Mouse (Mus musculus) frontal cortex, postnatal 10 days (tissue): ENCODE measurements around the gene Ppp1r37.

Source experiments
- DNase-seq, 2 experiments: peaks; one replicate each; pipeline ENCODE4 v3.0.0; 2022; ENCODE audit warnings: low spot score in 2 of 2, mixed read lengths in 1 of 2

Ppp1r37 gene

GRCm38 (mm10) chr7:19572926-19573775 lies 10.3 kb upstream of the Ppp1r37 start:
- peak in 1 of 2 experiments; percentile 69 for DNase-seq

GRCm38 (mm10) chr7:19569647-19570046 lies 6.8 kb upstream of the Ppp1r37 start:
- DNase-seq: no peak

GRCm38 (mm10) chr7:19567426-19567825 lies 4.5 kb upstream of the Ppp1r37 start:
- no peak for DNase-seq

- no peak for DNase-seq
These were observed 2.9 kb upstream of the Ppp1r37 start for GRCm38 (mm10) chr7:19565803-19566202.

- no peak for DNase-seq
These were observed 1.6 kb upstream of the Ppp1r37 start for GRCm38 (mm10) chr7:19564455-19564854.

GRCm38 (mm10) chr7:19563884-19564283 lies 1.0 kb upstream of the Ppp1r37 start:
- DNase-seq: no peak

GRCm38 (mm10) chr7:19561765-19562642 lies 872 bp downstream of the Ppp1r37 start:
- DNase-seq: peak; percentile 66 to 87

- no peak for DNase-seq
These were observed 1.5 kb downstream of the Ppp1r37 start for GRCm38 (mm10) chr7:19561431-19561764.

- DNase-seq: no peak
These were observed 2.2 kb downstream of the Ppp1r37 start for GRCm38 (mm10) chr7:19560491-19561260.

GRCm38 (mm10) chr7:19558965-19559364 lies 3.9 kb downstream of the Ppp1r37 start:
- DNase-seq: no peak

GRCm38 (mm10) chr7:19557982-19558900 lies 4.6 kb downstream of the Ppp1r37 start:
- DNase-seq: no peak

GRCm38 (mm10) chr7:19557086-19557485 lies 5.8 kb downstream of the Ppp1r37 start:
- DNase-seq: no peak

- DNase-seq: no peak
These were observed 8.7 kb downstream of the Ppp1r37 start for GRCm38 (mm10) chr7:19554168-19554567.

- no peak for DNase-seq
These were observed 10.4 kb downstream of the Ppp1r37 start for GRCm38 (mm10) chr7:19552443-19552842.

GRCm38 (mm10) chr7:19551634-19552033 lies 11.2 kb downstream of the Ppp1r37 start:
- DNase-seq: no peak

- DNase-seq: no peak
These were observed 13.5 kb downstream of the Ppp1r37 start for GRCm38 (mm10) chr7:19549394-19549793.

- DNase-seq: no peak
These were observed 15.4 kb downstream of the Ppp1r37 start for GRCm38 (mm10) chr7:19547344-19547969.

GRCm38 (mm10) chr7:19546007-19546406 lies 16.9 kb downstream of the Ppp1r37 start:
- DNase-seq: no peak

GRCm38 (mm10) chr7:19543584-19543983 lies 19.3 kb downstream of the Ppp1r37 start:
- no peak for DNase-seq

- DNase-seq: peak in 1 of 2 experiments; percentile 68
These were observed 20.7 kb downstream of the Ppp1r37 start for GRCm38 (mm10) chr7:19542155-19542691.
